Mouse (Mus musculus) adrenal gland, postnatal 36 days (tissue): ENCODE data around the gene Rcor1. TPM values are rescaled to one million over a fixed set of nuclear protein-coding genes. Genes with fewer than 3 reads are reported as not detected.
A peak's percentile ranks its signal among the peaks of the same experiment; 100 is the strongest.

Source experiments
- DNase-seq, 2 experiments: peaks; one replicate each; pipeline ENCODE4 v3.0.0; 2021; ENCODE audit warnings: mixed read lengths in 1 of 2
- total RNA-seq, 2 experiments: library from RNA; stranded (reverse); gene quantifications; 2 replicates each; pipeline ENCODE4 v1.2.3; 2021

Rcor1 gene
- total RNA-seq, 2 experiments from 2014 or later: 44.1 to 67.8 TPM

- DNase-seq: no peak
These were observed 95.0 kb downstream of the Rcor1 start for GRCm38 (mm10) chr12:111134169-111134568.

- no peak for DNase-seq
These were observed 95.9 kb downstream of the Rcor1 start for GRCm38 (mm10) chr12:111134791-111135733.

GRCm38 (mm10) chr12:111135953-111136352, 96.8 kb downstream of the Rcor1 start:
- no peak for DNase-seq

GRCm38 (mm10) chr12:111137079-111137478, 97.9 kb downstream of the Rcor1 start:
- no peak for DNase-seq

GRCm38 (mm10) chr12:111143005-111143508, 103.9 kb downstream of the Rcor1 start:
- no peak for DNase-seq

- DNase-seq: no peak
These were observed 104.4 kb downstream of the Rcor1 start for GRCm38 (mm10) chr12:111143509-111144063.

GRCm38 (mm10) chr12:111144598-111144997, 105.4 kb downstream of the Rcor1 start:
- no peak for DNase-seq

- DNase-seq: no peak
These were observed 106.1 kb downstream of the Rcor1 start for GRCm38 (mm10) chr12:111145269-111145668.

- DNase-seq: no peak
These were observed 110.5 kb downstream of the Rcor1 start for GRCm38 (mm10) chr12:111149495-111150235.

- DNase-seq: peak; percentile 20 to 51
These were observed 111.1 kb downstream of the Rcor1 start for GRCm38 (mm10) chr12:111150236-111150596.

GRCm38 (mm10) chr12:111151422-111152156, 112.4 kb downstream of the Rcor1 start:
- DNase-seq: no peak

- DNase-seq: no peak
These were observed 113.4 kb downstream of the Rcor1 start for GRCm38 (mm10) chr12:111152579-111152978.

- DNase-seq: no peak
These were observed 114.0 kb downstream of the Rcor1 start for GRCm38 (mm10) chr12:111152981-111153710.

GRCm38 (mm10) chr12:111153946-111154345, 114.8 kb downstream of the Rcor1 start:
- DNase-seq: peak in 1 of 2 experiments; percentile 20

GRCm38 (mm10) chr12:111154641-111155040, 115.5 kb downstream of the Rcor1 start:
- peak; percentile 70 for DNase-seq

GRCm38 (mm10) chr12:111155756-111156155, 116.6 kb downstream of the Rcor1 start:
- no peak for DNase-seq

GRCm38 (mm10) chr12:111159659-111160428, 120.7 kb downstream of the Rcor1 start:
- DNase-seq: peak in 1 of 2 experiments; percentile 44

- DNase-seq: no peak
These were observed 121.7 kb downstream of the Rcor1 start for GRCm38 (mm10) chr12:111160871-111161270.

- DNase-seq: no peak
These were observed 122.8 kb downstream of the Rcor1 start for GRCm38 (mm10) chr12:111161943-111162311.
